Mouse (Mus musculus): ENCODE results near the gene Zfp955a.
"Not testable (repeated sequence)": the region's sequence is repeated elsewhere in the genome, so short reads cannot be mapped to it uniquely, and the experiment has no call there.

Gene Zfp955a

GRCm38 (mm10) chr17:33254530-33255318 lies at the start of gene Zfp955a:
Gene Zfp955a (minus strand): TSS chr17:33255145.
- not testable (repeated sequence) for DNase-seq (ENCODE audit: low spot score)

- not testable (repeated sequence) for DNase-seq (ENCODE audit: low spot score)
Measured at GRCm38 (mm10) chr17:33289876-33290149, 34.9 kb upstream of the Zfp955a start.

- DNase-seq (ENCODE audit: low spot score) = not testable (repeated sequence)
Measured at GRCm38 (mm10) chr17:33289039-33289875, 34.3 kb upstream of the Zfp955a start, which contains the start of gene Zfp955b. Gene Zfp955b (plus strand): TSS chr17:33289544.

- no peak for DNase-seq (ENCODE audit: low spot score)
Measured at GRCm38 (mm10) chr17:33268907-33269306, 14.0 kb upstream of the Zfp955a start.

GRCm38 (mm10) chr17:33264376-33264775 lies 9.4 kb upstream of the Zfp955a start, which contains the start of gene Olfr63:
Gene Olfr63 (plus strand): TSS chr17:33264676.
- DNase-seq (ENCODE audit: low spot score) = no peak

GRCm38 (mm10) chr17:33255319-33255657 lies 343 bp upstream of the Zfp955a start:
- not testable (repeated sequence) for DNase-seq (ENCODE audit: low spot score)

- DNase-seq (ENCODE audit: low spot score) = not testable (repeated sequence)
Measured at GRCm38 (mm10) chr17:33236646-33237045, 18.3 kb downstream of the Zfp955a start.

- no peak for DNase-seq (ENCODE audit: low spot score)
Measured at GRCm38 (mm10) chr17:33221590-33221989, 33.4 kb downstream of the Zfp955a start, which contains the start of gene Olfr1564. Gene Olfr1564 (minus strand): TSS chr17:33221690.

- not testable (repeated sequence) for DNase-seq (ENCODE audit: low spot score)
Measured at GRCm38 (mm10) chr17:33191002-33191401, 63.9 kb downstream of the Zfp955a start, which contains the start of gene Olfr239. Gene Olfr239 (plus strand): TSS chr17:33191302.
